Mouse (Mus musculus) forebrain, embryonic 11.5 days (tissue): ENCODE data around the gene Nr5a2. TPM values are rescaled to one million over a fixed set of nuclear protein-coding genes. Genes with fewer than 3 reads are reported as not detected.

Source experiments
- ATAC-seq: fragments of 200-750 bp; cut with Nextera tagmentation; replicated peaks from 2 replicates; pipeline ENCODE4 v1.8.0; 2017; ENCODE audit warnings: moderate TSS enrichment; ENCODE audit not compliant: low FRiP score
- DNase-seq: peaks from one replicate; pipeline ENCODE4 v3.0.0-alpha.2; 2017; ENCODE audit warnings: low spot score
- H3K27ac ChIP-seq: fragments of 300-500 bp; sonication (generic); 2 replicates; pipeline ENCODE4 v1.5.1; 2014; ENCODE audit warnings: low read depth, low read length
- H3K27me3 ChIP-seq: fragments of 300-500 bp; sonication (generic); 2 replicates; pipeline ENCODE4 v1.6.1; 2014; ENCODE audit warnings: mild to moderate bottlenecking, low read length, mixed read lengths; ENCODE audit not compliant: control insufficient read depth, insufficient read depth
- H3K36me3 ChIP-seq: fragments of 300-500 bp; sonication (generic); 2 replicates; pipeline ENCODE4 v1.6.1; 2014; ENCODE audit warnings: mild to moderate bottlenecking, low read length, moderate library complexity, mixed read lengths; ENCODE audit not compliant: control insufficient read depth, insufficient read depth
- H3K4me1 ChIP-seq: fragments of 300-500 bp; sonication (generic); replicated peaks from 2 replicates; pipeline ENCODE4 v1.6.1; 2014; ENCODE audit warnings: low read length, mixed read lengths; ENCODE audit not compliant: control insufficient read depth, insufficient read depth
- H3K4me2 ChIP-seq: fragments of 300-500 bp; sonication (generic); 2 replicates; pipeline ENCODE4 v1.6.1; 2014; ENCODE audit warnings: low read depth, mild to moderate bottlenecking, low read length, moderate library complexity, mixed read lengths; ENCODE audit not compliant: severe bottlenecking
- H3K4me3 ChIP-seq: fragments of 300-500 bp; sonication (generic); 2 replicates; pipeline ENCODE4 v1.5.1; 2014; ENCODE audit warnings: low read depth, low read length
- H3K9ac ChIP-seq: fragments of 300-500 bp; sonication (generic); 2 replicates; pipeline ENCODE4 v1.6.1; 2014; ENCODE audit warnings: low read length
- H3K9me3 ChIP-seq: fragments of 300-500 bp; sonication (generic); 2 replicates; pipeline ENCODE4 v1.6.1; 2016; ENCODE audit warnings: low read length, mixed read lengths; ENCODE audit not compliant: control insufficient read depth
- WGBS: fragments of 180-500 bp; shearing (Covaris S2); extraction: QIAGEN DNeasy Blood & Tissue Kit; methylation state at CpG from one replicate; pipeline ENCODE4 v1.1.7; 2014; 5-methylcytosine and 5-hydroxymethylcytosine counted together
- polyA plus RNA-seq: library from polyadenylated mRNA; unstranded; fragments of >200 nt; fragmentation: Nextera tagmentation; extraction: Ambion mirVana; gene quantifications from 2 replicates; pipeline ENCODE4 v1.2.1, GENCODE M21; 2014

Gene Nr5a2
- polyA plus RNA-seq, 1 experiment from 2014 or later = 0.33 TPM

DNA sequence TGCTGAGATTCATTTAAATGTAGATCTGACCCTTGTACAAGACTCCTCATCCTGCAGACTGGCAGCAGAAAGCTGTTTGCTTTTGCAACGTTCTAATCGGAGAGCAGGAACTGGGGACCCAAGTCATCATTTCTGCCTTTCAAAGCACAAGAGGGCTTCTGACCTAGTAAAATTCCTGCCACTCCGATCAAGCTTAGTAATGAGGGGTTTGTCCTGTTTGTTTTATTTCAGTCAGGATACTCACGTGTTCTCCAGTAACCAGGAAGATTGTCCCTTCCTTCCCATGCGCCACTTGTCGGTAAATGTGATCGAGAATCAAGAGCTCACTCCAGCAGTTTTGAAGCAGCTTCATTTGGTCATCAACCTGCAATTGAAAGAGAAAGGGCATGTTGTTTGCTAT is 69.8 kb downstream of the Nr5a2 start:
- 88% methylated on average over 7 of the region's 7 CpGs for WGBS
- Histone ChIP-seq H3K4me2 (no peak overlapping the region), H3K4me3 (no peak overlapping the region), H3K9ac (no peak overlapping the region), H3K36me3 (no peaks in the 10 kb centered on the region), H3K4me1 (0 out of 2 replicates have a peak, but pooled peaks cover 3% of the 10 kb centered on the region), H3K9me3 (no peaks in the 10 kb centered on the region), H3K27me3 (no peaks in the 10 kb centered on the region), H3K27ac (no peak overlapping the region)
- ATAC-seq = no peak
- DNase-seq = no peak

DNA sequence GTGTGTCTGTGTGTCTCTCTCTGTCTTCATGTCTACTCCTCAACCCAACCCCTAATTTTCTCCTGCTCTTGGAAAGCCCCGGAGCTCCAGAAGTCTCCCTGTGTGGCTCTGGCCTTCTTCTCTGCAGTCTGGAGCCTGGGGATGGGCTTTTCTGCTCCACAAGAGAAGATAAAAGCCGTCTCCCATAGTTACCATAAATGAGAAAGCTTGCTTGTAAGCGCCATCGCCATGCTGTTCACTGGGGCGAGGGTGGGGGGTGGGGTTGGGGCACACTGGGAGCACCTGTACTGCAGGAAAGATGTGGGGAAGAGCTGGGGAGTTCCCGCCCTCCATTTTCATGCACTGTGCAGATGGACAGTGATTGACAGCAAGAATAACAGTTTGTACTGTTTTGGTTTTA is 71.5 kb downstream of the Nr5a2 start:
- Histone ChIP-seq H3K27me3 (no peaks in the 10 kb centered on the region), H3K9ac (no peak overlapping the region), H3K4me1 (0 out of 2 replicates have a peak, but pooled peaks cover 3% of the 10 kb centered on the region), H3K36me3 (no peaks in the 10 kb centered on the region), H3K9me3 (no peaks in the 10 kb centered on the region), H3K4me2 (no peak overlapping the region), H3K4me3 (no peak overlapping the region), H3K27ac (no peak overlapping the region)
- ATAC-seq (no peak), DNase-seq (no peak)
- WGBS = 36% methylated on average over 6 of the region's 6 CpGs

DNA sequence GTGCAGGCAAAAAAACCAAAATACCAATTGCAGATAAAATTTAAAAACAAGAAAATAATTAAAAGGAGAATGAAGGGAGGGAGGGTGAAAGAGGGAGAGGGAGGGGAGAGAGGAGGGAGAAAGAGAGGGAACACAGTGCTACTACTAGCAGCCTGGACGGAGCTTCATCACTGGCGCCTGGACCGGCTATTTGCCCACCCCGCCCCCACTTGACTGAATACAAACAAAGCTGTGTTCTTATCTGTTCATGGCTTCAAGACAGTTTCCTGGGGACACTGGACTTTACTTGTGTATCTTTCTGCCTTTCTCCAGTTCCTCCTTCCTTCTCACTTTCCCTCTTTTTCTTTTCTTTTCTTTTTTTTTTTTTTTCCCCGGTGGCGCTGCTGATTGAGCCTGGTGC is 73.6 kb downstream of the Nr5a2 start:
- Histone ChIP-seq H3K27ac (no peak overlapping the region), H3K4me2 (no peak overlapping the region), H3K9ac (no peak overlapping the region), H3K4me3 (no peak overlapping the region), H3K4me1 (0 out of 2 replicates have a peak, but pooled peaks cover 3% of the 10 kb centered on the region), H3K36me3 (no peaks in the 10 kb centered on the region), H3K27me3 (no peaks in the 10 kb centered on the region), H3K9me3 (no peaks in the 10 kb centered on the region)
- DNase-seq = no peak
- 56% methylated on average over 6 of the region's 6 CpGs for WGBS
- ATAC-seq = no peak

DNA sequence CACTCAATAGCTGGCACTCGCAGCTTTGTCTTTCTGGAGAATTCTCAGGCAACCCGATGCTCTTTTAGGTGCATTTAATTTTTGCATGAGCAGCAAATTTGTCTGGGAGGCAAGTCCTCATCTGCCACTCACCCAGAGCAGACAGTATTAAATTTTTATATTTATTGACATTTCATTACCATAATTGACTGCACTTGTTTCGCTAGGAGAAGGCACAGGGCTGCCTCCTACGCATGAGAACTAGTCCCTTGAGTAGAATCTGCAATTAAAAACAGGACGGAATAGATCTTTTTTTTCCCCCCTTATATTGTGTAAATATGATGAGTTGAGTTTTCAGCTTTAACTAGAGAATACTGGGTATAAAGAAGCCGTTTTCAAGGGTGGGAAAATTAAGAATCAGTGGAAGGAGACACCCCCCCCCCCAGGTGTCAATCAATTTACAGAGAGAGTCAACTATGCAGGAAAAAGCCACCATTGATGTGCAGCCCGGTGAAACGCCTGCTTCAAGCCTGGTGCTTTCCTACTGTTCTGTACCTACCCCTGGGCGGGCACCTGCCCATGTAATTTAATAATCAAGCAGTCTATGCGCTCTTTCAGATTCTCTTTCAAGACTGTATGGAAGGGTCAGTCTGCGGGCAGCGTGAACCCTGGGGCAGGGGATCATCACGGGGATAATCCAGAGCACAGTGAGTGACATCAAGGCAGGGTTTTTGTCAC is 76.6 kb downstream of the Nr5a2 start:
- WGBS = 85% methylated on average over 13 of the region's 13 CpGs
- no peak for DNase-seq
- Histone ChIP-seq H3K9me3 (no peaks in the 10 kb centered on the region), H3K4me3 (no peak overlapping the region), H3K4me1 (0 out of 2 replicates have a peak, but pooled peaks cover under 1% of the 10 kb centered on the region), H3K27me3 (no peaks in the 10 kb centered on the region), H3K27ac (no peak overlapping the region), H3K9ac (no peak overlapping the region), H3K4me2 (no peak overlapping the region), H3K36me3 (no peaks in the 10 kb centered on the region)
- no peak for ATAC-seq

DNA sequence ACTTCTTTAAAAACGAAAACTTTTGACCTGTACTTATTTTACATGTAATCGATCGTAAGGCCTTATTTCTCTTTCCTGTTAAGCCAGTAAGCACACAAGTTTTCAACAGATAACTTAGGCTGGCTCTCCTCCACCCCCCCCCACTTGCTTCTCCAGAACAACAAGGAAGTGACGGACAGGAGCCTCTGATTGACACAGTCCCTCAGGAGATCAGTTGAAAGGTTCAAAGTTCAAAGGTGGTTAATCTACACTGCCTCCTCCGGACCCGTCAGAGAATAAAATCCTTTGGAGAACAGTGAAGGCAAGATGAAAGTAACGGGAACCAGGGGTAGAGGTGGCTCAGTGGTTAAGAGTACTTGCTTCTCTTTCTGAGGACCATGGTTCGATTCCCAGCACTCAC is 80.0 kb downstream of the Nr5a2 start:
- ATAC-seq = no peak
- no peak overlapping the region for H3K4me3 ChIP-seq
- H3K27me3 ChIP-seq = no peaks in the 10 kb centered on the region
- H3K9me3 ChIP-seq = no peaks in the 10 kb centered on the region
- H3K9ac ChIP-seq = no peak overlapping the region
- H3K4me1 ChIP-seq = no peaks in the 10 kb centered on the region
- DNase-seq = no peak
- WGBS = 88% methylated on average over 8 of the region's 8 CpGs
- no peak overlapping the region for H3K27ac ChIP-seq
- H3K36me3 ChIP-seq = no peaks in the 10 kb centered on the region
- no peak overlapping the region for H3K4me2 ChIP-seq

DNA sequence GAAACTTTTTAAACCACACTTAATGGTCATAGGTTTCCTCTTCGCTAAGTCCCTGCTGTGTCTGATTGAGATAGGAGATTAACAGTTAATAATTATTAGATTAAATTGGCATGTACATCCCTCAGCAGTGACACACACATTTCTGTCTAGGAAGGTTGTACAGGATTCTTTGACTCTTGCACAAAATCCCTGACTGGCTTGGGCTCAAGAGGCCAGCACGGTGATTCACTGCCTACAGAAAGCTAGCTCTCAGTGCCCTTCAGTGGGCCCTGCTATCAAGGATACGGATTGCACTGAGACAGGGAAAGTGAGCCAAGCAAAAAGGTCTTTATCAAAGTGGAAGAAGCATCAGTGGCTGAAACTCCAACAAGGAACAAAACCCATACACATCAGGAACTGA is 85.2 kb downstream of the Nr5a2 start:
- H3K4me3 ChIP-seq = no peak overlapping the region
- H3K4me2 ChIP-seq = no peak overlapping the region
- DNase-seq (no peak), ATAC-seq (no peak)
- no peaks in the 10 kb centered on the region for H3K36me3 ChIP-seq
- no peak overlapping the region for H3K9ac ChIP-seq
- no peaks in the 10 kb centered on the region for H3K4me1 ChIP-seq
- WGBS = 95% methylated on average over 3 of the region's 3 CpGs
- no peaks in the 10 kb centered on the region for H3K27me3 ChIP-seq
- no peaks in the 10 kb centered on the region for H3K9me3 ChIP-seq
- H3K27ac ChIP-seq = no peak overlapping the region

DNA sequence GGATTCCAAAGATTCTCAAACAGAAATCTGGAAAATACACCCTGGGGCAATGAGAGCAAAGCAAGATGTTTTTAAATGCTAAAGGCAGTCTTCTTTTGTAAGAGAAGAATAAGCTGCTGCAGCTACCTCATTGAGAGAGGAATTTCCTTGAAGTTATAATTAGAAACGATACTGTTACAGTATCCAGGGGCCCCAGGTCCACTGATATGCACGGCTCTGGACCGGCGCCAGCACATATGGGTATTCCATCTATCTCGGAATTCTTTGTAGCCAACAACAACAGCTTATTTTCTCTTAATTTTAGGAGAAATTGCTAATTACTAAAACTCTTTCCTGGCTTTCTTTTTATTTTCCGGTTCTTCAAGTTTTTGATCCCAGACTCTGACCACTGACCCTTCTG is 91.3 kb downstream of the Nr5a2 start:
- Histone ChIP-seq H3K27me3 (no peaks in the 10 kb centered on the region), H3K27ac (no peak overlapping the region), H3K9me3 (no peaks in the 10 kb centered on the region), H3K9ac (no peak overlapping the region), H3K36me3 (no peaks in the 10 kb centered on the region), H3K4me1 (no peaks in the 10 kb centered on the region), H3K4me2 (no peak overlapping the region), H3K4me3 (no peak overlapping the region)
- WGBS = 84% methylated on average over 6 of the region's 6 CpGs
- ATAC-seq = no peak
- DNase-seq = no peak

DNA sequence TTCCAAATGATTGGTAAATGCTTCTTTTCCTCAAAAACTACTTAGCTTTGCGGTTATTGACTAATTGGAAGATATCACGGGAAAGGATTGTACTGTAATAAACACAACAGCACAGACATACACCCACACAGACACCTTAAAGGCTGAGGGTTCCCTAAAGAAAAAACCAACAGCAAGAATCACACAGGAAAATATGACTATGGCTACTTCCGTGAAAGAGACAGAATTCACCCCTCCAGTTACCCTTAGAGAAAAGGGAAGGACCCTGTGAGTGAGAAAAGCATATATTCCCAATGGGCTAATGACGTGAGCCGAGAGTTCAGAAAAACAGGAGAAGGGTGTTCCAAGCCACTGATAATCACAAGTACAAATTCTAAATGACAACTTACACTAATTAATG is 92.0 kb downstream of the Nr5a2 start:
- ATAC-seq (no peak), DNase-seq (no peak)
- Histone ChIP-seq H3K36me3 (no peaks in the 10 kb centered on the region), H3K9ac (no peak overlapping the region), H3K27ac (no peak overlapping the region), H3K9me3 (no peaks in the 10 kb centered on the region), H3K4me2 (no peak overlapping the region), H3K4me1 (no peaks in the 10 kb centered on the region), H3K27me3 (no peaks in the 10 kb centered on the region), H3K4me3 (no peak overlapping the region)
- 84% methylated on average over 5 of the region's 5 CpGs for WGBS

DNA sequence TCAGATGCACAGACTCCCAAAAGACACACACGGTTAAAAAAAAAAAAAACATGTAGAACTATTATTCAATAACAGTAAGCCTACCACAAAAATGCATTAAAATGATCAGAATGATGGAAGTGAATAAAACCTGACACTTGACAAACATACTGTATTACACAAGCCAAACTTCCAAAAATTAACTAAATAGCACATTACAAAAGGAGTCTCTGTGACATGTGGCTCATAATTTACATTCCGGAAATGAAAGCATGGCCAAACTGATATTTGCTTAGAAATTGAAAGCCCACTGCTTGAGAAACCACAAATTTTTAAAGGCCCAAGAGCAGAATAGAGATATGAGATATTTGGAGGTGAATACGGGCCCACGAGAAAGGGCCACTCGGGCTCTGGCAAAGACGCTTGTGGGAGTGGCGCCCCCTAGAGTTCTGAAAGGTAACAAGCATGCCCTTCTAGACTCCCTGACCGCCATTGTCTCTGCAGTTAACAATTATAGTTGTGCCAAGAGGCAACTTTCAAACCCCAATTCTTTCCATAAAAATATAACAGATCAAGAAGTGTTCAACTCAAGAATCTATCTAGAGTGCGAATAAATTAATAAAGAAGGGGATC is 93.7 kb downstream of the Nr5a2 start:
- no peak overlapping the region for H3K9ac ChIP-seq
- 68% methylated on average over 9 of the region's 9 CpGs for WGBS
- H3K27ac ChIP-seq = no peak overlapping the region
- H3K9me3 ChIP-seq = no peaks in the 10 kb centered on the region
- H3K27me3 ChIP-seq = no peaks in the 10 kb centered on the region
- H3K4me3 ChIP-seq = no peak overlapping the region
- H3K4me1 ChIP-seq = no peaks in the 10 kb centered on the region
- DNase-seq (no peak), ATAC-seq (no peak)
- H3K36me3 ChIP-seq = no peaks in the 10 kb centered on the region
- H3K4me2 ChIP-seq = no peak overlapping the region
